ENCODE assay signal across 24 mouse cellular contexts in genomic region chr9:119687893-119688292, GRCm38 (mm10). TPM values are rescaled to one million over a fixed set of nuclear protein-coding genes. Genes with fewer than 3 reads are reported as not detected.
"Had no signal": no experiment of that assay in that cellular context is flagged by ENCODE, and none has a peak within 500 bp of the region (broad histone marks: within the 10 kb centered on the region; RNA-seq: fewer than 3 reads in every experiment).

No protein-coding gene starts in this region.

- H3K4me2 ChIP-seq: neural tube, embryonic 12.5 days; neural tube, embryonic 13.5 days; neural tube, embryonic 15.5 days; stomach, embryonic 15.5 days had no signal

- H3K9ac ChIP-seq: neural tube, embryonic 12.5 days; neural tube, embryonic 13.5 days; neural tube, embryonic 15.5 days; stomach, embryonic 15.5 days had no signal

- H3K27ac ChIP-seq: neural tube, embryonic 12.5 days; neural tube, embryonic 13.5 days; neural tube, embryonic 15.5 days; stomach, embryonic 15.5 days; stomach, postnatal 0 days had no signal

- H3K4me1 ChIP-seq: neural tube, embryonic 12.5 days; neural tube, embryonic 15.5 days; stomach, embryonic 15.5 days had no signal

- H3K27me3 ChIP-seq: neural tube, embryonic 12.5 days; neural tube, embryonic 13.5 days; neural tube, embryonic 15.5 days; stomach, embryonic 15.5 days had no signal

- H3K4me3 ChIP-seq: neural tube, embryonic 12.5 days; neural tube, embryonic 13.5 days; neural tube, embryonic 15.5 days; stomach, embryonic 15.5 days had no signal

- H3K36me3 ChIP-seq: neural tube, embryonic 12.5 days; neural tube, embryonic 13.5 days; neural tube, embryonic 15.5 days; stomach, embryonic 15.5 days had no signal

- H3K9me3 ChIP-seq: neural tube, embryonic 12.5 days; neural tube, embryonic 13.5 days; neural tube, embryonic 15.5 days; stomach, embryonic 15.5 days had no signal

- DNase-seq: retina, postnatal 1 day; right cerebral cortex, adult 18-20 months; right cerebral cortex, postnatal 14 days; right cerebral cortex, postnatal 25 days; right cerebral cortex, postnatal 4 days; spleen, adult 18-20 months; thymus, adult 18-20 months; thymus, adult 2 months; thymus, postnatal 14 days; thymus, postnatal 25 days; thymus, postnatal 36 days; thymus, postnatal 4 days had no signal

RNA-seq across cellular contexts. Expression of gene Scn10a, which starts 31.2 kb away (rescaled TPM):
- total RNA-seq: neutrophil, adult 5-6 weeks had no signal
- polyA plus RNA-seq: small intestine, adult 2 months; spleen, adult 2 months; stomach, embryonic 14.5 days; stomach, embryonic 15.5 days; stomach, embryonic 16.5 days; stomach, postnatal 0 days; thymus, postnatal 0 days; urinary bladder, adult 2 months had no signal
